Mouse (Mus musculus) fibroblast of lung, adult 2 months (primary cell): ENCODE measurements around the gene Gimap4.

Source experiments
- DNase-seq: peaks from one replicate; pipeline ENCODE4 v3.0.0-alpha.2; 2011; ENCODE audit warnings: low read depth

The Gimap4 gene

GRCm38 (mm10) chr6:48700251-48701075, 16.1 kb downstream of the Gimap4 start:
- no peak for DNase-seq

GRCm38 (mm10) chr6:48702146-48702545, 17.8 kb downstream of the Gimap4 start:
- DNase-seq: no peak

- no peak for DNase-seq
Observed at GRCm38 (mm10) chr6:48702601-48703000, 18.3 kb downstream of the Gimap4 start.

- no peak for DNase-seq
Observed at GRCm38 (mm10) chr6:48704146-48704545, 19.8 kb downstream of the Gimap4 start.

- no peak for DNase-seq
Observed at GRCm38 (mm10) chr6:48706130-48706529, 21.8 kb downstream of the Gimap4 start.

- DNase-seq: no peak
Observed at GRCm38 (mm10) chr6:48718455-48718854, 34.1 kb downstream of the Gimap4 start, which contains the start of the genes Gm28053 and Gimap7. TSS of gene Gm28053 (plus strand) at chr6:48718607. TSS of gene Gimap7 (plus strand) at chr6:48718621.

GRCm38 (mm10) chr6:48720326-48720725, 36.0 kb downstream of the Gimap4 start:
- DNase-seq: no peak

- DNase-seq: no peak
Observed at GRCm38 (mm10) chr6:48723468-48723867, 39.1 kb downstream of the Gimap4 start.

- no peak for DNase-seq
Observed at GRCm38 (mm10) chr6:48725476-48725875, 41.1 kb downstream of the Gimap4 start.

GRCm38 (mm10) chr6:48727761-48728160, 43.4 kb downstream of the Gimap4 start:
- no peak for DNase-seq

GRCm38 (mm10) chr6:48732864-48733304, 48.5 kb downstream of the Gimap4 start:
- DNase-seq: no peak

- DNase-seq: no peak
Observed at GRCm38 (mm10) chr6:48733660-48734059, 49.3 kb downstream of the Gimap4 start.

GRCm38 (mm10) chr6:48737053-48737452, 52.7 kb downstream of the Gimap4 start:
- DNase-seq: no peak

GRCm38 (mm10) chr6:48737688-48738087, 53.3 kb downstream of the Gimap4 start:
- DNase-seq: no peak

- no peak for DNase-seq
Observed at GRCm38 (mm10) chr6:48738961-48739779, 54.8 kb downstream of the Gimap4 start, which contains the start of gene Gimap1. TSS of gene Gimap1 (plus strand) at chr6:48739054.

GRCm38 (mm10) chr6:48739780-48740055, 55.4 kb downstream of the Gimap4 start:
- no peak for DNase-seq

- no peak for DNase-seq
Observed at GRCm38 (mm10) chr6:48740501-48741169, 56.3 kb downstream of the Gimap4 start.

- no peak for DNase-seq
Observed at GRCm38 (mm10) chr6:48741273-48741672, 56.9 kb downstream of the Gimap4 start.
